Mouse (Mus musculus) testis, adult 2 months (tissue): ENCODE data around the gene Cpsf4.

Source experiments
- CTCF ChIP-seq: fragments of 200-500 bp; IDR thresholded peaks from 2 replicates; pipeline ENCODE4 v1.5.1; 2012; ENCODE audit warnings: low read depth, mild to moderate bottlenecking, inconsistent platforms, low read length, moderate library complexity; ENCODE audit not compliant: control insufficient read depth, insufficient read depth, insufficient replicate concordance
- POLR2A ChIP-seq: fragments of 200-500 bp; IDR thresholded peaks from 2 replicates; pipeline ENCODE4 v1.6.1; 2012; ENCODE audit warnings: low read depth, mild to moderate bottlenecking, inconsistent platforms, low read length, moderate library complexity; ENCODE audit not compliant: control insufficient read depth

DNA sequence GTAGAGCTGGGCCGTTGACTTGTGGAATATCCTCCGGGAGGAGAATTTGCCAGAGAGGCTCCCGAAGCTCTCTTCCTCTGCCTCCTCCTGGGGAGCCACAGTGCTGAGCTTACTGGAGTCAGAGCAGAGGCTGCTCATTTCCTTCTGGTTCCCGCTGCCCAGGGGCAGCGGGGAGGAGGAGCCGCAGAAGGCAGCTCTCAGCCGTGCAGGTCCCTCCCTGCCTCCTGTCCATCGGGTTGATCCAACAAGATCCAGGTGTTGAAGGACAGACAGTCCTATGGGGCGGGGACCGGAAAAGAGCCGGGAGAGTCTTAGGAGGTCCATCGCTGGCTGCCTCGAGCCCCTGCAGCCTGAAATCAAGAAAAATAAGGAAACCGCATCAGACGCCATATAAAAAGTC is 1.8 kb upstream of the Cpsf4 start:
- no peak for TF ChIP-seq POLR2A
- TF ChIP-seq CTCF: no peak
